Mouse (Mus musculus): Measurements from ENCODE around the gene Zfp57.

- TF ChIP-seq GATA1 (IDR thresholded peaks at IDR 0.05; ENCODE audit: low read length) (no peak), TAL1 (IDR thresholded peaks at IDR 0.05; ENCODE audit: low read length) (no peak)
Observed at GRCm38 (mm10) chr17:36997033-36997735, 3.8 kb upstream of the Zfp57 start.

Measured in erythroblast, embryonic 14.5 days (primary cell).